Mouse (Mus musculus) MEL (cell line): Measurements from ENCODE around the gene Cd164l2. TPM values are rescaled to one million over a fixed set of nuclear protein-coding genes. Genes with fewer than 3 reads are reported as not detected.

Experiments used
- DNase-seq: peaks from one replicate; pipeline ENCODE4 v3.0.0; 2011; ENCODE audit warnings: low read depth, low spot score
- H3K27ac ChIP-seq: 2 replicates; pipeline ENCODE4 v1.5.1; 2012; ENCODE audit warnings: low read depth, mild to moderate bottlenecking, control low read depth, low read length, moderate library complexity; ENCODE audit not compliant: control insufficient read depth
- H3K27me3 ChIP-seq, 2 experiments: fragments of 150-350 bp in 1 of 2; sonication (generic) in 1 of 2; 2 replicates each; pipeline ENCODE4 v1.6.1; 2012; ENCODE audit warnings: low read length in 2 of 2, mild to moderate bottlenecking in 2 of 2, improper control_type of control experiment in 1 of 2, moderate library complexity in 1 of 2; ENCODE audit not compliant: insufficient read depth in 2 of 2, control insufficient read depth in 1 of 2
- H3K36me3 ChIP-seq, 2 experiments: 2 replicates each; pipeline ENCODE4 v1.6.1; 2012 to 2014; ENCODE audit warnings: low read length in 2 of 2, improper control_type of control experiment in 1 of 2, inconsistent platforms in 1 of 2, mild to moderate bottlenecking in 1 of 2; ENCODE audit not compliant: insufficient read depth in 2 of 2, control insufficient read depth in 1 of 2
- H3K4me1 ChIP-seq, 2 experiments: fragments of 150-350 bp in 1 of 2; sonication (generic) in 1 of 2; 2 replicates each; pipeline ENCODE4 v1.6.1; 2012; ENCODE audit warnings: low read length in 2 of 2, improper control_type of control experiment in 1 of 2, mild to moderate bottlenecking in 1 of 2; ENCODE audit not compliant: insufficient read depth in 2 of 2, control insufficient read depth in 1 of 2
- H3K4me3 ChIP-seq, 2 experiments: fragments of 150-350 bp in 1 of 2; sonication (generic) in 1 of 2; 2 replicates each; pipeline ENCODE4 v1.5.1; 2012; ENCODE audit warnings: low read depth in 2 of 2, low read length in 2 of 2, mild to moderate bottlenecking in 2 of 2, moderate library complexity in 2 of 2, control low read depth in 1 of 2, improper control_type of control experiment in 1 of 2; ENCODE audit not compliant: control insufficient read depth in 1 of 2, insufficient read depth in 1 of 2
- H3K79me2 ChIP-seq: 2 replicates; pipeline ENCODE4 v1.6.1; 2012; ENCODE audit warnings: mild to moderate bottlenecking, low read length, moderate library complexity; ENCODE audit not compliant: control insufficient read depth, poor library complexity, insufficient read depth
- H3K9ac ChIP-seq: 2 replicates; pipeline ENCODE4 v1.6.1; 2012; ENCODE audit warnings: low read depth, mild to moderate bottlenecking, control low read depth, low read length, moderate library complexity; ENCODE audit not compliant: control insufficient read depth, poor library complexity, severe bottlenecking
- H3K9me3 ChIP-seq: fragments of 150-350 bp; sonication (generic); replicated peaks from 2 replicates; pipeline ENCODE4 v1.6.1; 2012; ENCODE audit warnings: mild to moderate bottlenecking, low read length, improper control_type of control experiment, moderate library complexity; ENCODE audit not compliant: insufficient read depth
- BHLHE40 ChIP-seq: IDR thresholded peaks from 2 replicates; pipeline ENCODE4 v1.6.1; 2012; ENCODE audit warnings: low read depth, mild to moderate bottlenecking, inconsistent platforms, low read length, improper control_type of control experiment, borderline replicate concordance
- CHD1 ChIP-seq: IDR thresholded peaks from 2 replicates; pipeline ENCODE4 v1.6.1; 2012; ENCODE audit warnings: low read depth, mild to moderate bottlenecking, inconsistent platforms, low read length, improper control_type of control experiment
- CTCF ChIP-seq, 3 experiments: IDR thresholded peaks in 2 of 3; conservative IDR thresholded peaks in 1 of 3; 2 replicates each; pipeline ENCODE4 v1.5.1; 2011 to 2012; ENCODE audit warnings: low read length in 3 of 3, low read depth in 2 of 3, mild to moderate bottlenecking in 2 of 3, improper control_type of control experiment in 1 of 3, inconsistent platforms in 1 of 3, mixed read lengths in 1 of 3, moderate library complexity in 1 of 3; ENCODE audit not compliant: control insufficient read depth in 1 of 3, insufficient read depth in 1 of 3, poor library complexity in 1 of 3, severe bottlenecking in 1 of 3
- E2F4 ChIP-seq: IDR thresholded peaks from 2 replicates; pipeline ENCODE4 v1.6.1; 2011; ENCODE audit warnings: low read depth, low read length, improper control_type of control experiment, borderline replicate concordance
- ELF1 ChIP-seq: IDR thresholded peaks from 2 replicates; pipeline ENCODE4 v1.6.1; 2014; ENCODE audit warnings: low read depth, mild to moderate bottlenecking, inconsistent platforms, low read length, improper control_type of control experiment, moderate library complexity
- GABPA ChIP-seq: IDR thresholded peaks from 2 replicates; pipeline ENCODE4 v1.6.1; 2012; ENCODE audit warnings: low read depth, mild to moderate bottlenecking, inconsistent platforms, low read length, improper control_type of control experiment, moderate library complexity
- GATA1 ChIP-seq: IDR thresholded peaks from 2 replicates; pipeline ENCODE4 v1.6.1; 2011; ENCODE audit warnings: low read depth, low read length, improper control_type of control experiment
- HCFC1 ChIP-seq: IDR thresholded peaks from 2 replicates; pipeline ENCODE4 v1.6.1; 2012; ENCODE audit warnings: low read depth, mild to moderate bottlenecking, inconsistent platforms, low read length, improper control_type of control experiment, moderate library complexity
- KAT2A ChIP-seq: conservative IDR thresholded peaks from 2 replicates; pipeline ENCODE4 v1.6.1; 2012; ENCODE audit warnings: low read depth, low read length, improper control_type of control experiment, inconsistent platforms
- MAFK ChIP-seq: IDR thresholded peaks from 2 replicates; pipeline ENCODE4 v1.6.1; 2011; ENCODE audit warnings: low read depth, mild to moderate bottlenecking, low read length, improper control_type of control experiment, borderline replicate concordance
- MEF2A ChIP-seq: IDR thresholded peaks from 2 replicates; pipeline ENCODE4 v1.6.1; 2014; ENCODE audit warnings: low read depth, mild to moderate bottlenecking, inconsistent platforms, low read length, improper control_type of control experiment; ENCODE audit not compliant: poor library complexity, insufficient replicate concordance, severe bottlenecking; ENCODE audit errors: extremely low read depth
- MXI1 ChIP-seq: IDR thresholded peaks from 2 replicates; pipeline ENCODE4 v1.6.1; 2011; ENCODE audit warnings: mild to moderate bottlenecking, low read depth, low read length, improper control_type of control experiment
- MYB ChIP-seq: IDR thresholded peaks from 2 replicates; pipeline ENCODE4 v1.6.1; 2011; ENCODE audit warnings: mild to moderate bottlenecking, low read depth, low read length, improper control_type of control experiment
- MYC ChIP-seq: IDR thresholded peaks from 2 replicates; pipeline ENCODE4 v1.6.1; 2011; ENCODE audit warnings: low read depth, mild to moderate bottlenecking, low read length, improper control_type of control experiment, moderate library complexity
- NELFE ChIP-seq: IDR thresholded peaks from 2 replicates; pipeline ENCODE4 v1.6.1; 2011; ENCODE audit warnings: low read depth, low read length, improper control_type of control experiment
- POLR2AphosphoS2 ChIP-seq: IDR thresholded peaks from 2 replicates; pipeline ENCODE4 v1.6.1; 2011; ENCODE audit warnings: low read length, improper control_type of control experiment
- POLR2AphosphoS5 ChIP-seq: IDR thresholded peaks from 2 replicates; pipeline ENCODE4 v1.6.1; 2012; ENCODE audit warnings: low read depth, borderline replicate concordance, mild to moderate bottlenecking, inconsistent platforms, low read length, moderate library complexity, mixed read lengths
- RAD21 ChIP-seq: IDR thresholded peaks from 2 replicates; pipeline ENCODE4 v1.6.1; 2011; ENCODE audit warnings: mild to moderate bottlenecking, low read depth, low read length, improper control_type of control experiment
- SIN3A ChIP-seq: IDR thresholded peaks from 2 replicates; pipeline ENCODE4 v1.6.1; 2012; ENCODE audit warnings: low read length, improper control_type of control experiment, inconsistent platforms
- TAL1 ChIP-seq: IDR thresholded peaks from 2 replicates; pipeline ENCODE4 v1.6.1; 2012; ENCODE audit warnings: mild to moderate bottlenecking, inconsistent platforms, low read length, moderate library complexity, mixed read lengths
- TBP ChIP-seq: IDR thresholded peaks from 2 replicates; pipeline ENCODE4 v1.8.0; 2011; ENCODE audit warnings: low read depth, low read length, improper control_type of control experiment
- TCF12 ChIP-seq: IDR thresholded peaks from 2 replicates; pipeline ENCODE4 v1.6.1; 2014; ENCODE audit warnings: low read depth, mild to moderate bottlenecking, inconsistent platforms, low read length, improper control_type of control experiment, moderate library complexity
- USF1 ChIP-seq: IDR thresholded peaks from 2 replicates; pipeline ENCODE4 v1.6.1; 2014; ENCODE audit warnings: low read depth, mild to moderate bottlenecking, inconsistent platforms, low read length, improper control_type of control experiment, moderate library complexity
- USF2 ChIP-seq, 2 experiments: IDR thresholded peaks; 2 replicates each; pipeline ENCODE4 v1.6.1; 2011 to 2012; ENCODE audit warnings: improper control_type of control experiment in 2 of 2, low read length in 2 of 2, borderline replicate concordance in 1 of 2, inconsistent platforms in 1 of 2, low read depth in 1 of 2, mild to moderate bottlenecking in 1 of 2; ENCODE audit not compliant: insufficient read depth in 1 of 2
- ZC3H11A ChIP-seq: IDR thresholded peaks from 2 replicates; pipeline ENCODE4 v1.6.1; 2012; ENCODE audit warnings: low read depth, mild to moderate bottlenecking, inconsistent platforms, low read length, improper control_type of control experiment
- ZKSCAN1 ChIP-seq: IDR thresholded peaks from 2 replicates; pipeline ENCODE4 v1.6.1; 2012; ENCODE audit warnings: low read depth, mild to moderate bottlenecking, inconsistent platforms, low read length, improper control_type of control experiment, moderate library complexity
- ZNF384 ChIP-seq: IDR thresholded peaks from 2 replicates; pipeline ENCODE4 v1.6.1; 2012; ENCODE audit warnings: low read depth, mild to moderate bottlenecking, inconsistent platforms, low read length, improper control_type of control experiment
- polyA plus RNA-seq, 2 experiments: library from polyadenylated mRNA; stranded (reverse) in 1 of 2; unstranded in 1 of 2; fragments of >175 nt in 1 of 2; fragments of >200 nt in 1 of 2; gene quantifications; 2 replicates each; pipeline versions ENCODE4 v1.2.1 to v1.2.4; 2012; ENCODE audit warnings: low replicate concordance in 2 of 2, low read depth in 1 of 2; ENCODE audit not compliant: insufficient read length in 2 of 2, insufficient read depth in 1 of 2, missing spikeins in 1 of 2
- total RNA-seq: library from RNA; depleted of rRNA; stranded (reverse); fragments of 300-350 nt; gene quantifications from 2 replicates; pipeline ENCODE4 v1.2.3, GENCODE M21; 2012

Gene Cd164l2
- total and polyA plus RNA-seq, 3 experiments: not detected

- Histone ChIP-seq H3K4me3 (no peak overlapping the region), H3K36me3 (peaks cover 0 to 2% of the 10 kb centered on the region in 2 experiments; a peak in 1 of 4 replicates), H3K27ac (no peak overlapping the region), H3K9ac (no peak overlapping the region), H3K9me3 (no peaks in the 10 kb centered on the region)
- TF ChIP-seq MYB: no peak
- no peak for TF ChIP-seq NELFE
- TF ChIP-seq TBP: no peak
- TF ChIP-seq TCF12: no peak
- TF ChIP-seq MEF2A: no peak
- TF ChIP-seq MYC: no peak
- TF ChIP-seq ZKSCAN1: no peak
- no peak for TF ChIP-seq POLR2AphosphoS5
- TF ChIP-seq ZC3H11A: no peak
- TF ChIP-seq SIN3A: no peak
- no peak for TF ChIP-seq CTCF (IDR thresholded peaks at IDR 0.05 in 2 of 3, conservative IDR thresholded peaks at IDR 0.05 in 1 of 3; ENCODE audit: control insufficient read depth in 1 of 3, insufficient read depth in 1 of 3, low read depth in 2 of 3, low read length in 3 of 3, poor library complexity in 1 of 3, severe bottlenecking in 1 of 3)
- no peak for TF ChIP-seq POLR2AphosphoS2
- TF ChIP-seq USF2 (IDR thresholded peaks at IDR 0.05; ENCODE audit: borderline replicate concordance in 1 of 2, insufficient read depth in 1 of 2, low read depth in 1 of 2, low read length in 2 of 2): no peak
- TF ChIP-seq CHD1: no peak
- TF ChIP-seq GABPA: no peak
- TF ChIP-seq E2F4: no peak
- TF ChIP-seq, all 39 proteins: peak for 0
- H3K79me2 ChIP-seq: no peaks in the 10 kb centered on the region
- no peaks in the 10 kb centered on the region for H3K4me1 ChIP-seq
- H3K27me3 ChIP-seq: no peaks in the 10 kb centered on the region
- DNase-seq: no peak
Observed at GRCm38 (mm10) chr4:133197355-133197754, 14.6 kb upstream of the Cd164l2 start.

GRCm38 (mm10) chr4:133197801-133198286 lies 14.1 kb upstream of the Cd164l2 start:
- Histone ChIP-seq H3K4me3 (no peak overlapping the region), H3K27me3 (no peaks in the 10 kb centered on the region), H3K79me2 (no peaks in the 10 kb centered on the region), H3K9me3 (no peaks in the 10 kb centered on the region), H3K9ac (no peak overlapping the region), H3K36me3 (peaks cover 0 to 2% of the 10 kb centered on the region in 2 experiments; a peak in 1 of 4 replicates), H3K27ac (no peak overlapping the region), H3K4me1 (no peaks in the 10 kb centered on the region)
- no peak for DNase-seq
- TF ChIP-seq KAT2A (no peak), ELF1 (no peak), GATA1 (no peak), MXI1 (no peak), HCFC1 (no peak), MYB (no peak), BHLHE40 (no peak), MAFK (no peak), NELFE (no peak), ZNF384 (no peak), SIN3A (no peak), RAD21 (no peak), TAL1 (no peak), USF1 (no peak), CHD1 (no peak)
